Mouse (Mus musculus): ENCODE results near the gene Sncb.

GRCm38 (mm10) chr13:54756156-54756712 lies 10.2 kb downstream of the Sncb start:
- TF ChIP-seq CTCF (IDR thresholded peaks at IDR 0.05; ENCODE audit: borderline replicate concordance, insufficient read depth, low read depth, low read length) (no peak), POLR2A (IDR thresholded peaks at IDR 0.05; ENCODE audit: borderline replicate concordance, insufficient read depth, low read length) (no peak)
